Mouse (Mus musculus) cerebral cortex, adult 2 months (tissue): ENCODE measurements around the gene Epm2a.

ENCODE experiments used
- WGBS: fragments of 180-500 bp; shearing (Covaris S2); methylation state at CpG from one replicate; pipeline ENCODE4 v1.1.7; 2018; 5-methylcytosine and 5-hydroxymethylcytosine counted together

The Epm2a gene

GRCm38 (mm10) chr10:11438461-11438860 is 95.3 kb downstream of the Epm2a start:
- WGBS = 77% methylated on average over 10 of the region's 10 CpGs

- 89% methylated on average over 6 of the region's 6 CpGs for WGBS
Observed at GRCm38 (mm10) chr10:11439342-11439741, 96.1 kb downstream of the Epm2a start.

- 33% methylated on average over 23 of the region's 23 CpGs for WGBS
Observed at GRCm38 (mm10) chr10:11449556-11450305, 106.5 kb downstream of the Epm2a start.

GRCm38 (mm10) chr10:11452537-11452936 is 109.3 kb downstream of the Epm2a start:
- 48% methylated on average over 2 of the region's 2 CpGs for WGBS

- 44% methylated on average over 1 of the region's 1 CpGs for WGBS
Observed at GRCm38 (mm10) chr10:11457445-11457844, 114.2 kb downstream of the Epm2a start.

- WGBS = 45% methylated on average over 28 of the region's 28 CpGs
Observed at GRCm38 (mm10) chr10:11491956-11492355, 148.8 kb downstream of the Epm2a start.
